Mouse (Mus musculus) liver, postnatal 0 days (tissue): ENCODE results near the gene Olfr103. TPM values are rescaled to one million over a fixed set of nuclear protein-coding genes. Genes with fewer than 3 reads are reported as not detected.

Source experiments
- ATAC-seq: fragments of 200-750 bp; cut with Nextera tagmentation; 2 replicates; pipeline ENCODE4 v1.8.0; 2017; ENCODE audit warnings: mild to moderate bottlenecking, moderate library complexity
- DNase-seq: peaks from one replicate; pipeline ENCODE4 v3.0.0-alpha.2; 2016
- H3K27ac ChIP-seq: fragments of 300-500 bp; sonication (generic); 2 replicates; pipeline ENCODE4 v1.5.1; 2014; ENCODE audit warnings: antibody characterized with exemption, moderate library complexity, mild to moderate bottlenecking, low read depth
- H3K27me3 ChIP-seq: fragments of 300-500 bp; sonication (generic); 2 replicates; pipeline ENCODE4 v1.6.1; 2014; ENCODE audit warnings: low read length, control low read depth, mixed read lengths; ENCODE audit not compliant: insufficient read depth
- H3K36me3 ChIP-seq: fragments of 300-500 bp; sonication (generic); replicated peaks from 2 replicates; pipeline ENCODE4 v1.6.1; 2014; ENCODE audit warnings: mild to moderate bottlenecking, control low read depth, low read length, moderate library complexity, mixed read lengths; ENCODE audit not compliant: insufficient read depth
- H3K4me1 ChIP-seq: fragments of 300-500 bp; sonication (generic); 2 replicates; pipeline ENCODE4 v1.6.1; 2014; ENCODE audit warnings: antibody characterized with exemption, mild to moderate bottlenecking, control low read depth; ENCODE audit not compliant: insufficient read depth
- H3K4me2 ChIP-seq: fragments of 300-500 bp; sonication (generic); 2 replicates; pipeline ENCODE4 v1.6.1; 2014; ENCODE audit warnings: low read depth, mild to moderate bottlenecking, low read length, moderate library complexity, mixed read lengths
- H3K4me3 ChIP-seq: fragments of 300-500 bp; sonication (generic); 2 replicates; pipeline ENCODE4 v1.5.1; 2014; ENCODE audit warnings: low read depth, low read length
- H3K9ac ChIP-seq: fragments of 300-500 bp; sonication (generic); replicated peaks from 2 replicates; pipeline ENCODE4 v1.6.1; 2014; ENCODE audit warnings: mild to moderate bottlenecking, moderate library complexity
- H3K9me3 ChIP-seq: fragments of 300-500 bp; sonication (generic); 2 replicates; pipeline ENCODE4 v1.6.1; 2016; ENCODE audit warnings: mild to moderate bottlenecking, control low read depth, low read length, mixed read lengths
- CTCF ChIP-seq: sonication (generic); IDR thresholded peaks from 2 replicates; pipeline ENCODE4 v1.5.1; 2016; ENCODE audit warnings: antibody characterized with exemption, low read depth
- EP300 ChIP-seq: IDR thresholded peaks from 2 replicates; pipeline ENCODE4 v1.6.1; 2016; ENCODE audit warnings: antibody characterized with exemption, low read depth, mild to moderate bottlenecking
- WGBS: fragments of 180-500 bp; shearing (Covaris S2); extraction: QIAGEN DNeasy Blood & Tissue Kit; methylation state at CpG from one replicate; pipeline ENCODE4 v1.1.7; 2014; ENCODE audit not compliant: insufficient replicate concordance; 5-methylcytosine and 5-hydroxymethylcytosine counted together
- polyA plus RNA-seq: library from polyadenylated mRNA; unstranded; fragments of >200 nt; fragmentation: Nextera tagmentation; extraction: Ambion mirVana; gene quantifications from 2 replicates; pipeline ENCODE4 v1.2.1, GENCODE M21; 2015

Gene Olfr103
- polyA plus RNA-seq: not detected in 2 replicates

DNA sequence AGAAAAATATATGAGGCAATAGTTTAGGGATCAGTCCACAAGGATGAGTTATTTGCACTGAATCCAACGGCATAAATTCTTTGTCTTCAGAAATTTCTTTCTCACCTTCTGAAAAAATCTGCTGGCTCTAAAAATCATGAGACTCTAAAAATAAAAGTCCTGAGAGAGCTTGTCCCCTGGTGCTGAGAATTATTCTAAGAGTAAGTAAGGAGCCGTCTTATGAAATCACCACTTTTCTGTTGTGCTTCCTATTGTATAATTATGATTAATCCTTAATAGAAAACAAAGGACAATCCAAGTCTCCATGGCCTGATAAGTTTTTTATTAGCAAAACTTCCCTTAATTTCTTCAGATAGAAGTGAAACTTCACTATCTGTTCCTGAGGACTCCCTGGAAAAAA is at the start of gene Olfr103:
Gene Olfr103, minus strand, starts transcription at position 101 of the 400 bp plus-strand sequence.
- Histone ChIP-seq H3K9ac (no peak within 1 kb of the TSS), H3K4me1 (no peaks in the 10 kb centered on the region), H3K4me3 (no peak within 1 kb of the TSS), H3K9me3 (no peaks in the 10 kb centered on the region), H3K4me2 (no peak within 1 kb of the TSS), H3K36me3 (no peaks in the 10 kb centered on the region), H3K27me3 (no peaks in the 10 kb centered on the region), H3K27ac (no peak within 1 kb of the TSS)
- DNase-seq (no peak), ATAC-seq (no peak)
- 79% methylated on average over 2 of the region's 2 CpGs for WGBS
- TF ChIP-seq CTCF (no peak), EP300 (no peak)

DNA sequence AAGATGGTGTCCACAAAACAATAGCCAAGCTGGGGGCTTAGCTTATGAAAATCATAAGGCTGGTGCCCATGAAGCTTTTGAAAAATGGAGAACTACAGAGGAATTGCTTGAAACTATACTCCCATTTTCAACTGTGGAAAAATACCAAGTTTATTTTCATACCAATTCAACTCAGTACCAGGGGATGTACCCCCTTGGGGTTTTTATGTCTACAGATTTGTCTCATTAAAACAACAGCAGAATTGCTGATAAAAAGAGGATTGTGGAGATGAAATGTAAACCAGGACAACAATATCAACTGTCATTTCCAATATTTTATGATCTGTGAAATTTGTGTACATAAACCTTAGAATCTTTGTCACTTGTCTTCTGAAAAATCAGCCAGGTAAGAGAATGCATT is 39.2 kb upstream of the Olfr103 start, which contains the start of gene Olfr105-ps:
Gene Olfr105-ps, plus strand, starts transcription at position 301 of the 400 bp plus-strand sequence.
- TF ChIP-seq CTCF: no peak
- no peak for TF ChIP-seq EP300
- Histone ChIP-seq H3K36me3 (no peaks in the 10 kb centered on the region), H3K27ac (no peak within 1 kb of the TSS), H3K9ac (no peak within 1 kb of the TSS), H3K4me2 (no peak within 1 kb of the TSS), H3K4me1 (no peaks in the 10 kb centered on the region), H3K27me3 (no peaks in the 10 kb centered on the region), H3K4me3 (no peak within 1 kb of the TSS), H3K9me3 (no peaks in the 10 kb centered on the region)
- ATAC-seq (no peak), DNase-seq (no peak)

DNA sequence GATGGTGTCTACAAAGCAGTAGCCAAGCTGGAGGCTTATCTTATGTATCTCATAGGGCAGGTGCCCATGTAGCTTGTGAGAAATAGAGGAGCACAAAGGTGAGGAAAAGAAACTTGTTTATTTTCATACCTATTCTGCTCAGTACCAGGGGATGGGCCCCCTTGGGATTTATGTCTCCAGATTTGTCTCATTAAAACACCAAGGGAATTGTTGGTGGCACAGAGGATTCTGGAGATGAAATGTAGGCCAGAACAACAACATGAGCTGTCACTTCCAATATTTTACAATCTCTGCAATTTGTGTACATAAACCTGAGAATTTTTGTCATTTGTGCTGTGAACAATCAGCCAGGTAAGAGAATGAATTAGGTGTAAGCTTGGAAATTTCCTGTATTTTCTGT is 19.8 kb upstream of the Olfr103 start, which contains the start of gene Olfr104-ps:
Gene Olfr104-ps, plus strand, starts transcription at position 301 of the 400 bp plus-strand sequence.
- no peak within 1 kb of the TSS for H3K9ac ChIP-seq
- H3K9me3 ChIP-seq: no peaks in the 10 kb centered on the region
- no peak for ATAC-seq
- no peak within 1 kb of the TSS for H3K4me3 ChIP-seq
- H3K27me3 ChIP-seq: no peaks in the 10 kb centered on the region
- no peak for DNase-seq
- TF ChIP-seq CTCF (no peak), EP300 (no peak)
- H3K4me2 ChIP-seq: no peak within 1 kb of the TSS
- no peaks in the 10 kb centered on the region for H3K4me1 ChIP-seq
- no peaks in the 10 kb centered on the region for H3K36me3 ChIP-seq
- no peak within 1 kb of the TSS for H3K27ac ChIP-seq

GRCm38 (mm10) chr17:37316954-37317353 is 22.5 kb downstream of the Olfr103 start, which contains the start of gene Olfr102:
TSS of gene Olfr102 (minus strand) at chr17:37317054.
- no peaks in the 10 kb centered on the region for H3K9me3 ChIP-seq
- no peaks in the 10 kb centered on the region for H3K27me3 ChIP-seq
- H3K36me3 ChIP-seq: no peaks in the 10 kb centered on the region
- DNase-seq: no peak
- no peak within 1 kb of the TSS for H3K9ac ChIP-seq
- H3K27ac ChIP-seq: no peak within 1 kb of the TSS
- H3K4me1 ChIP-seq: no peaks in the 10 kb centered on the region
- no peak within 1 kb of the TSS for H3K4me3 ChIP-seq
- no peak within 1 kb of the TSS for H3K4me2 ChIP-seq
- no peak for TF ChIP-seq CTCF
- ATAC-seq: no peak

GRCm38 (mm10) chr17:37310146-37310699 is 29.3 kb downstream of the Olfr103 start:
- TF ChIP-seq EP300 (no peak), CTCF (no peak)
- no peaks in the 10 kb centered on the region for H3K4me1 ChIP-seq
- no peaks in the 10 kb centered on the region for H3K9me3 ChIP-seq
- DNase-seq (no peak), ATAC-seq (no peak)
- WGBS: 38% methylated on average over 2 of the region's 2 CpGs
- H3K4me2 ChIP-seq: no peak overlapping the region
- no peak overlapping the region for H3K9ac ChIP-seq
- H3K27ac ChIP-seq: no peak overlapping the region
- H3K36me3 ChIP-seq: no peaks in the 10 kb centered on the region
- H3K27me3 ChIP-seq: no peaks in the 10 kb centered on the region
- no peak overlapping the region for H3K4me3 ChIP-seq

GRCm38 (mm10) chr17:37308483-37308882 is 31.0 kb downstream of the Olfr103 start:
- DNase-seq: no peak
- Histone ChIP-seq H3K4me2 (no peak overlapping the region), H3K9ac (no peak overlapping the region), H3K4me3 (no peak overlapping the region), H3K36me3 (no peaks in the 10 kb centered on the region), H3K9me3 (no peaks in the 10 kb centered on the region), H3K27ac (no peak overlapping the region), H3K4me1 (no peaks in the 10 kb centered on the region), H3K27me3 (no peaks in the 10 kb centered on the region)
- no peak for ATAC-seq
- TF ChIP-seq CTCF (no peak), EP300 (no peak)
- WGBS: 37% methylated on average over 4 of the region's 4 CpGs

GRCm38 (mm10) chr17:37304213-37304612 is 35.3 kb downstream of the Olfr103 start, which contains the start of gene Olfr101:
TSS of gene Olfr101 (minus strand) at chr17:37304313.
- no peaks in the 10 kb centered on the region for H3K27me3 ChIP-seq
- TF ChIP-seq EP300 (no peak), CTCF (no peak)
- no peak within 1 kb of the TSS for H3K4me3 ChIP-seq
- DNase-seq (no peak), ATAC-seq (no peak)
- H3K4me1 ChIP-seq: no peaks in the 10 kb centered on the region
- no peaks in the 10 kb centered on the region for H3K36me3 ChIP-seq
- no peak within 1 kb of the TSS for H3K9ac ChIP-seq
- no peak within 1 kb of the TSS for H3K27ac ChIP-seq
- H3K4me2 ChIP-seq: no peak within 1 kb of the TSS
- no peaks in the 10 kb centered on the region for H3K9me3 ChIP-seq
- 63% methylated on average over 4 of the region's 4 CpGs for WGBS

Other genes with a start within 250 kb of the Olfr103 start
- not detected in 2 replicates for gene Olfr91, start 241.4 kb downstream of the Olfr103 start, polyA plus RNA-seq
- not detected in 2 replicates for gene Olfr92, start 219.6 kb downstream of the Olfr103 start, polyA plus RNA-seq
- gene Olfr93, start 178.2 kb downstream of the Olfr103 start, polyA plus RNA-seq: not detected in 2 replicates
- gene Ubd, start 145.8 kb downstream of the Olfr103 start, polyA plus RNA-seq: 2.2 and 3.4 TPM in 2 replicates
- gene Olfr94, start 138.7 kb downstream of the Olfr103 start, polyA plus RNA-seq: not detected in 2 replicates
- gene Olfr95, start 126.6 kb downstream of the Olfr103 start, polyA plus RNA-seq: not detected in 2 replicates
- gene Olfr96, start 119.6 kb downstream of the Olfr103 start, polyA plus RNA-seq: not detected in 2 replicates
- gene Olfr97, start 102.4 kb downstream of the Olfr103 start, polyA plus RNA-seq: not detected in 2 replicates
- gene Olfr98, start 75.9 kb downstream of the Olfr103 start, polyA plus RNA-seq: not detected in 2 replicates
- gene H2-M3, start 69.5 kb downstream of the Olfr103 start, polyA plus RNA-seq: 4.5 and 4.6 TPM in 2 replicates
- gene Olfr99, start 56.2 kb downstream of the Olfr103 start, polyA plus RNA-seq: not detected in 2 replicates
- gene Olfr101, start 35.4 kb downstream of the Olfr103 start, polyA plus RNA-seq: not detected in 2 replicates
- gene Olfr102, start 22.6 kb downstream of the Olfr103 start, polyA plus RNA-seq: not detected in 2 replicates
- gene Olfr104-ps, start 19.9 kb upstream of the Olfr103 start, polyA plus RNA-seq: not detected in 2 replicates
- gene Olfr105-ps, start 39.3 kb upstream of the Olfr103 start, polyA plus RNA-seq: not detected in 2 replicates
- gene Olfr106-ps, start 50.7 kb upstream of the Olfr103 start, polyA plus RNA-seq: not detected in 2 replicates
- not detected in 2 replicates for gene Olfr107, start 59.5 kb upstream of the Olfr103 start, polyA plus RNA-seq
- not detected in 2 replicates for gene Olfr108, start 105.8 kb upstream of the Olfr103 start, polyA plus RNA-seq
- not detected in 2 replicates for gene Olfr109, start 119.2 kb upstream of the Olfr103 start, polyA plus RNA-seq
- gene H2-M2, start 143.9 kb upstream of the Olfr103 start, polyA plus RNA-seq: not detected in 2 replicates
- not detected in 2 replicates for gene Olfr110, start 152.8 kb upstream of the Olfr103 start, polyA plus RNA-seq
- gene Olfr111, start 168.3 kb upstream of the Olfr103 start, polyA plus RNA-seq: not detected in 2 replicates
- not detected in 2 replicates for gene Olfr112, start 229.8 kb upstream of the Olfr103 start, polyA plus RNA-seq
- not detected in 2 replicates for gene Olfr113, start 238.0 kb upstream of the Olfr103 start, polyA plus RNA-seq